ENCODE assay signal across 8 mouse cellular contexts in the genomic region with DNA sequence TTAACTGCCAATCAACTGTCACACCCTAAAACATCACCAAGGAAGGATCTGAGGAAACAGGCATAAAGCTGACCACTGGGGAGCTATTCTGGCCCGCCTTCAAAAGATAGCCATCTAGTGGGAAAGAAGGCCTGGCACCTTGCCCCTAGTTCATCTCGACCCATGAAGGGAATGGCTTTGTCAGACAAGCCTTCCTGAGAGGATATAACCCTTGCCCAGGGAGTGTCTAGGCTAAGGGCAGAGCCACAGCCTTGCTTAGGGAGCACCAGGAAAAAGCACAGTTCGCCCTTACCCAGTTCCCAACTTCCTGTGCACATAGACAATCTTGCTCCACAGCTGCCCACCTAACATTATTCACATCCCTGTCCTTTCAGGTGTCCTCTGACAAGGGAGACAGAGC. TPM values are rescaled to one million over a fixed set of nuclear protein-coding genes. Genes with fewer than 3 reads are reported as not detected.
DNase-seq lines count a peak whose midpoint lies in the region; ATAC-seq lines count a peak whose summit lies in the region.

No protein-coding gene starts in this region.

- peak overlapping the region; percentile 80 for H3K9ac ChIP-seq in liver, embryonic 11.5 days (ENCODE audit: low read depth, low read length)
- peak overlapping the region; percentile 80 for H3K9ac ChIP-seq in embryonic facial prominence, embryonic 13.5 days

- peaks cover 12% of the 10 kb centered on the region for H3K4me1 ChIP-seq in liver, embryonic 11.5 days (replicated peaks; ENCODE audit: control insufficient read depth, insufficient read depth, low read length)
- H3K4me1 ChIP-seq in embryonic facial prominence, embryonic 13.5 days = peaks cover 23% of the 10 kb centered on the region

- no peaks in the 10 kb centered on the region for H3K9me3 ChIP-seq in liver, embryonic 11.5 days (ENCODE audit: control insufficient read depth, low read length)
- H3K9me3 ChIP-seq in embryonic facial prominence, embryonic 13.5 days = no peaks in the 10 kb centered on the region

- DNase-seq in liver, embryonic 11.5 days (ENCODE audit: low spot score) = no peak
- DNase-seq in liver = no peak
- peak; percentile 66 to 75 for DNase-seq in kidney, adult 8-10 months
- DNase-seq in lung, postnatal 36 days = peak; percentile 44
- DNase-seq in right cerebral cortex, postnatal 14 days = no peak
- no peak for DNase-seq in thymus, postnatal 25 days
- no peak for DNase-seq in thymus, postnatal 36 days

- no peaks in the 10 kb centered on the region for H3K27me3 ChIP-seq in liver, embryonic 11.5 days (replicated peaks; ENCODE audit: control insufficient read depth, insufficient read depth, low read length)
- no peaks in the 10 kb centered on the region for H3K27me3 ChIP-seq in embryonic facial prominence, embryonic 13.5 days

- peak overlapping the region; percentile 91 for H3K4me2 ChIP-seq in liver, embryonic 11.5 days
- peak overlapping the region; percentile 75 for H3K4me2 ChIP-seq in embryonic facial prominence, embryonic 13.5 days

- H3K27ac ChIP-seq in liver, embryonic 11.5 days (ENCODE audit: low read depth, low read length) = no peak overlapping the region; the same call in 1 of the 2 replicates
- H3K27ac ChIP-seq in embryonic facial prominence, embryonic 13.5 days = peak overlapping the region; percentile 89; the same call in 1 of the 2 replicates

- peak overlapping the region; percentile 78 for H3K4me3 ChIP-seq in liver, embryonic 11.5 days (ENCODE audit: low read depth, low read length)
- H3K4me3 ChIP-seq in embryonic facial prominence, embryonic 13.5 days = peak overlapping the region; percentile 62

- WGBS in liver, embryonic 11.5 days = 49% methylated on average over 3 of the region's 3 CpGs
- WGBS in embryonic facial prominence, embryonic 13.5 days = 62% methylated on average over 3 of the region's 3 CpGs

- peaks cover 18% of the 10 kb centered on the region for H3K36me3 ChIP-seq in liver, embryonic 11.5 days (ENCODE audit: control insufficient read depth, insufficient read depth, low read length)
- H3K36me3 ChIP-seq in embryonic facial prominence, embryonic 13.5 days = peaks cover 38% of the 10 kb centered on the region

- no peak for ATAC-seq in liver, embryonic 11.5 days (replicated peaks; ENCODE audit: low FRiP score)
- no peak for ATAC-seq in embryonic facial prominence, embryonic 13.5 days (ENCODE audit: insufficient number of reproducible peaks, insufficient read depth, low FRiP score, low TSS enrichment, low read depth)

RNA-seq across cellular contexts. Expression of gene Dcaf15, which starts 1.0 kb away (rescaled TPM):
- 5.9 and 10.0 TPM in 2 replicates for polyA plus RNA-seq in liver, embryonic 11.5 days (2014; fragmentation: Nextera tagmentation; extraction: Ambion mirVana)
- polyA plus RNA-seq in embryonic facial prominence, embryonic 13.5 days (2015; fragmentation: Nextera tagmentation; extraction: Ambion mirVana) = 10.8 and 12.2 TPM in 2 replicates

RNA-seq across cellular contexts. Expression of gene Podnl1, which starts 22.2 kb away (rescaled TPM):
- polyA plus RNA-seq in liver, embryonic 11.5 days (2014; fragmentation: Nextera tagmentation; extraction: Ambion mirVana) = 0.12 and 0.26 TPM in 2 replicates
- polyA plus RNA-seq in embryonic facial prominence, embryonic 13.5 days (2015; fragmentation: Nextera tagmentation; extraction: Ambion mirVana) = 1.6 and 2.0 TPM in 2 replicates

RNA-seq across cellular contexts. Expression of gene Rfx1, which starts 37.0 kb away (rescaled TPM):
- polyA plus RNA-seq in liver, embryonic 11.5 days (2014; fragmentation: Nextera tagmentation; extraction: Ambion mirVana) = 8.4 and 9.5 TPM in 2 replicates
- polyA plus RNA-seq in embryonic facial prominence, embryonic 13.5 days (2015; fragmentation: Nextera tagmentation; extraction: Ambion mirVana) = 8.7 and 10.1 TPM in 2 replicates

RNA-seq across cellular contexts. Expression of gene Gm10643, which starts 38.7 kb away (rescaled TPM):
- polyA plus RNA-seq in liver, embryonic 11.5 days (2014; fragmentation: Nextera tagmentation; extraction: Ambion mirVana) = 0.52 and 0.86 TPM in 2 replicates
- polyA plus RNA-seq in embryonic facial prominence, embryonic 13.5 days (2015; fragmentation: Nextera tagmentation; extraction: Ambion mirVana) = 1.6 and 2.0 TPM in 2 replicates

RNA-seq across cellular contexts. Expression of gene Cc2d1a, which starts 44.1 kb away (rescaled TPM):
- polyA plus RNA-seq in liver, embryonic 11.5 days (2014; fragmentation: Nextera tagmentation; extraction: Ambion mirVana) = 13.7 and 14.1 TPM in 2 replicates
- 28.2 and 30.7 TPM in 2 replicates for polyA plus RNA-seq in embryonic facial prominence, embryonic 13.5 days (2015; fragmentation: Nextera tagmentation; extraction: Ambion mirVana)

Comparison
In these comparisons a context has a peak if more than half of its experiments do, and no peak if none do; other contexts are left out.
1. DNase-seq: peak in kidney, adult 8-10 months (2 of 2) and lung, postnatal 36 days (single experiment); none in liver, embryonic 11.5 days (single experiment), liver (single experiment), right cerebral cortex, postnatal 14 days (single experiment), thymus, postnatal 25 days (single experiment) and thymus, postnatal 36 days (0 of 2).